Mouse (Mus musculus) bone marrow macrophage, adult 2 months (primary cell): Measurements from ENCODE around the gene Bbip1.

Experiments used
- CTCF ChIP-seq: IDR thresholded peaks from 2 replicates; pipeline ENCODE4 v1.5.1; 2012; ENCODE audit warnings: low read depth, mild to moderate bottlenecking, low read length, moderate library complexity
- POLR2A ChIP-seq: IDR thresholded peaks from 2 replicates; pipeline ENCODE4 v1.6.1; 2012; ENCODE audit warnings: mild to moderate bottlenecking, low read depth, low read length, borderline replicate concordance

GRCm38 (mm10) chr19:53933050-53933449 is 11.4 kb downstream of the Bbip1 start:
- TF ChIP-seq CTCF (no peak), POLR2A (no peak)
